Mouse (Mus musculus) testis, adult 2 months (tissue): ENCODE measurements around the gene Canx. TPM values are rescaled to one million over a fixed set of nuclear protein-coding genes. Genes with fewer than 3 reads are reported as not detected.

Experiments
- H3K27ac ChIP-seq: fragments of 200-500 bp; 2 replicates; pipeline ENCODE4 v1.5.1; 2012; ENCODE audit warnings: low read depth, low read length; ENCODE audit not compliant: control insufficient read depth, insufficient read depth
- H3K27me3 ChIP-seq: fragments of 200-500 bp; 2 replicates; pipeline ENCODE4 v1.6.1; 2012; ENCODE audit warnings: mild to moderate bottlenecking, low read length, moderate library complexity; ENCODE audit not compliant: control insufficient read depth, insufficient read depth
- H3K36me3 ChIP-seq: fragments of 200-500 bp; 2 replicates; pipeline ENCODE4 v1.6.1; 2012; ENCODE audit warnings: mild to moderate bottlenecking, low read length; ENCODE audit not compliant: control insufficient read depth, insufficient read depth
- H3K4me1 ChIP-seq: fragments of 200-500 bp; 2 replicates; pipeline ENCODE4 v1.6.1; 2012; ENCODE audit warnings: low read length; ENCODE audit not compliant: control insufficient read depth, insufficient read depth
- H3K4me3 ChIP-seq: fragments of 200-500 bp; 2 replicates; pipeline ENCODE4 v1.5.1; 2012; ENCODE audit warnings: low read depth, mild to moderate bottlenecking, low read length, moderate library complexity, mixed read lengths; ENCODE audit not compliant: control insufficient read depth
- CTCF ChIP-seq: fragments of 200-500 bp; IDR thresholded peaks from 2 replicates; pipeline ENCODE4 v1.5.1; 2012; ENCODE audit warnings: low read depth, mild to moderate bottlenecking, inconsistent platforms, low read length, moderate library complexity; ENCODE audit not compliant: control insufficient read depth, insufficient read depth, insufficient replicate concordance
- POLR2A ChIP-seq: fragments of 200-500 bp; IDR thresholded peaks from 2 replicates; pipeline ENCODE4 v1.6.1; 2012; ENCODE audit warnings: low read depth, mild to moderate bottlenecking, inconsistent platforms, low read length, moderate library complexity; ENCODE audit not compliant: control insufficient read depth
- polyA plus RNA-seq: library from polyadenylated mRNA; depleted of rRNA; stranded (reverse); fragments of >200 nt; gene quantifications from 2 replicates; pipeline ENCODE4 v1.2.3, GENCODE M21; 2012

The Canx gene
- polyA plus RNA-seq, 1 experiment = 58.3 TPM

- TF ChIP-seq POLR2A (no peak), CTCF (no peak)
- Histone ChIP-seq H3K36me3 (no peaks in the 10 kb centered on the region), H3K27ac (no peak within 1 kb of the TSS), H3K4me1 (peaks cover 4% of the 10 kb centered on the region), H3K27me3 (no peaks in the 10 kb centered on the region), H3K4me3 (no peak within 1 kb of the TSS)
These were observed 28.7 kb upstream of the Canx start, which contains the start of gene Cby3 for GRCm38 (mm10) chr11:50354162-50354561. Cby3 (plus strand) TSS chr11:50354462.

- Histone ChIP-seq H3K27ac (no peak overlapping the region), H3K4me3 (no peak overlapping the region), H3K27me3 (no peaks in the 10 kb centered on the region), H3K36me3 (no peaks in the 10 kb centered on the region), H3K4me1 (no peaks in the 10 kb centered on the region)
- no peak for TF ChIP-seq POLR2A
These were observed 26.7 kb upstream of the Canx start for GRCm38 (mm10) chr11:50352177-50352576.

GRCm38 (mm10) chr11:50346256-50347032 is 21.0 kb upstream of the Canx start:
- no peak overlapping the region for H3K4me3 ChIP-seq

GRCm38 (mm10) chr11:50345486-50345885 is 20.0 kb upstream of the Canx start:
- TF ChIP-seq CTCF = no peak
- TF ChIP-seq POLR2A = no peak
- Histone ChIP-seq H3K27ac (no peak overlapping the region), H3K27me3 (no peaks in the 10 kb centered on the region), H3K4me1 (no peaks in the 10 kb centered on the region), H3K4me3 (no peak overlapping the region), H3K36me3 (no peaks in the 10 kb centered on the region)

More at GRCm38 (mm10) chr11:50346256-50347032, 21.0 kb upstream of the Canx start:
- Histone ChIP-seq H3K27ac (no peak overlapping the region), H3K27me3 (no peaks in the 10 kb centered on the region), H3K36me3 (no peaks in the 10 kb centered on the region), H3K4me1 (no peaks in the 10 kb centered on the region)
- TF ChIP-seq CTCF = no peak
- no peak for TF ChIP-seq POLR2A

GRCm38 (mm10) chr11:50336891-50337290 is 11.4 kb upstream of the Canx start:
- no peak for TF ChIP-seq POLR2A
- no peak for TF ChIP-seq CTCF
- H3K4me1 ChIP-seq = no peaks in the 10 kb centered on the region

GRCm38 (mm10) chr11:50336126-50336525 is 10.7 kb upstream of the Canx start:
- no peak overlapping the region for H3K4me3 ChIP-seq
- H3K27me3 ChIP-seq = no peaks in the 10 kb centered on the region
- TF ChIP-seq POLR2A = no peak
- no peak for TF ChIP-seq CTCF
- no peak overlapping the region for H3K27ac ChIP-seq
- no peaks in the 10 kb centered on the region for H3K36me3 ChIP-seq
- no peaks in the 10 kb centered on the region for H3K4me1 ChIP-seq

More at GRCm38 (mm10) chr11:50336891-50337290, 11.4 kb upstream of the Canx start:
- Histone ChIP-seq H3K4me3 (no peak overlapping the region), H3K36me3 (no peaks in the 10 kb centered on the region), H3K27me3 (no peaks in the 10 kb centered on the region), H3K27ac (no peak overlapping the region)

GRCm38 (mm10) chr11:50333181-50333580 is 7.7 kb upstream of the Canx start:
- Histone ChIP-seq H3K27ac (no peak overlapping the region), H3K27me3 (no peaks in the 10 kb centered on the region), H3K4me3 (no peak overlapping the region), H3K36me3 (no peaks in the 10 kb centered on the region), H3K4me1 (no peaks in the 10 kb centered on the region)
- TF ChIP-seq POLR2A (no peak), CTCF (no peak)

GRCm38 (mm10) chr11:50329378-50329777 is 3.9 kb upstream of the Canx start:
- Histone ChIP-seq H3K27ac (no peak overlapping the region), H3K4me3 (no peak overlapping the region), H3K4me1 (peaks cover 3% of the 10 kb centered on the region; the same call in 1 of the 2 replicates), H3K36me3 (no peaks in the 10 kb centered on the region), H3K27me3 (no peaks in the 10 kb centered on the region)
- TF ChIP-seq CTCF (no peak), POLR2A (no peak)
